Mouse (Mus musculus) left cerebral cortex, adult 18-20 months (tissue): ENCODE measurements around the gene Reln. TPM values are rescaled to one million over a fixed set of nuclear protein-coding genes. Genes with fewer than 3 reads are reported as not detected.

Experiments
- DNase-seq, 2 experiments: peaks; one replicate each; pipeline ENCODE4 v3.0.0; 2021 to 2022; ENCODE audit warnings: low spot score in 2 of 2, mixed read lengths in 1 of 2
- total RNA-seq, 2 experiments: library from RNA; stranded (reverse); gene quantifications; 2 replicates each; pipeline ENCODE4 v1.2.3; 2021

Gene Reln
- total RNA-seq, 2 experiments from 2014 or later = 80.8 to 81.6 TPM

DNA sequence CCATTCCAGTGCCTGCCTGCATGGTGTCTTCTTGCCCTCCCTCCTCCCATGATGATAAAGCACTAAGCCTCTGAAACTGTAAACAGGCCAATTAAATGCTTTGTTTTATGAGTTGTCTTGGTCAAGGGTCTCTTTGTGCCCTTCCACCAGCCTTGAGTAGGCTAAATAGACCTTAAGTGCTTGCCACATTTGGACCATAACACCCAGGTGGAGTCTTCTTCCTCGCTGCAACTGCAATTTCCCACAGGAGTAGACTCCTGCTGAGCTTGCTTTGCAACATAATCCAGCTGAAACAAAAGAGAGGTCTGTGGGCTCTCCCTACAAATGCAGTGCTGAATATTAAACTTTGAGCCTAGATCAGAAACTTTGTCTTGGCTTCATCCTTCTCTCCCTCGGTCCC is 35.5 kb downstream of the Reln start:
- DNase-seq = no peak

DNA sequence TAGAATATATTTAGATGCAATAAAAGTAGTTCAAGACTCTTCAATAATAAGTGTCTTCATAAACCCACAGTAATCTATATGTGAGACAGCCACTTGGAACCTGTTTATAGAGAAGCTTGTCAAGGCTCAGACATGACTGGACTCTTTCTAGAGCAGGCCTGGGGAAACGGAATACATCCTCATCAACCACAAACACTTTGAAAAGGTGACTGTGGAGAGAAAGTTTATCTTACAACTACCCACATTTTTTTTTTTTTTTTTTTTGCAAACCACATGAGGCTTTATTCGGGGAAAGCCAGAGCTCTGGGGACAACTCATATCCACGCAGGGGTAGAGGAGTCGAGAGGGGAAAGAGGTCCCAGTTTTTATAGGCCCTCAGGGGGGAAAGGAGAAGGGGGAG is 36.6 kb downstream of the Reln start:
- no peak for DNase-seq

DNA sequence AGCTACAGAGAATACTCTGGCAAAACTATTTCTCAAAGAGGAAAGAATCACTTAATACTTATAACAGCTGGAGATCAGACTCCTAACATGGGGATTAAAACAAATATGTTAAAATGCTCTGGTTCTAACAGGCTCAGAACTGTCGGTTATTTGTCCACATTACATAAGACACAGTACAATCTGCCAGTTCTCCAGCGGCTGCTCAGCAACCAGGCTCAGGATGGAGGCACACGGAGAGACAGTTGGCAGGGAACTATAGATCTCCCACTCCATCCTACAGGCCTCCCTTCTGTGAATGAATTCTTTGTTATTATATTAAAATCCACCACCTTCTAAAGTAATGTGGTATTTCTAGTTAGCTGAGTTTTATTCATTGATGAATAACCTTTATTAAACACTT is 37.4 kb downstream of the Reln start:
- DNase-seq = peak; percentile 8 to 48

DNA sequence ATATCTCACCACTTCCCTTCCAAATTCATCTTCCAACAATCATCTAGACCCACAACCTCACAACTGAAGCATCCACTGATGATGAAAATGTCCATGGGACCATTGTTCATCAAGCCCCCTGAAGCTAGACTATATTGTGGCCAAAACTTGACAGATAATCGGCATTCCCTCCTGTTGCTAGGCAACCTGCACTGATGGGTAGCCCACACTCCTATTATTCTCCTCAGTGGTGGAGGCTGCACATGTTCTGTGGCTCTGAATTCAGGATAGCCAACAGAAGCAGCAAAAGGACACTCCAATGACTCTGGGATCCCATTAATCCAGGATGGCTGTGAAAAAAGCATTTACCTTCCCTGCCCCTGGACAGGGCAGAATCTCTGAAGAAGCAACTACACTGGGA is 40.8 kb downstream of the Reln start:
- no peak for DNase-seq

- no peak for DNase-seq
Measured at GRCm38 (mm10) chr5:22302309-22302708, 42.2 kb downstream of the Reln start.

DNA sequence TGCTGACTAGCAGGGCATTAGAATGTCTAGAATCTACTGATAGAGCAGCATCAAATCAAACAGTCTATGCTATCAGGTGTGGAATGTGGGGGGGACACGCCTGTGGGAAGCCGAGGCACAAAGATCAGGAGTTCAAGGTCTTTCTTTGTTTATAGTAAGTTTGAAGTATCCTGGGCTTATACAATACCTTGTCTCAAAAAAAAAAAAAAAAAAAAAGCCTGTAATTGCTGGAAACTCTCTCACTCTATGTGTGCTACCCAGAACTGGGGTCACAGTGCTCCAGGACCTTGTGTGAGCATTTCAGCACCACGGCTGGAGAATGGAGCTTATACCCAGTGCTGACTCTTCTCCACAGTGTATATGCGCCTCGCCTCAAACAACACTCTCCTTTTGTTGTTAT is 43.7 kb downstream of the Reln start:
- DNase-seq = no peak

GRCm38 (mm10) chr5:22300046-22300445 is 44.5 kb downstream of the Reln start:
- DNase-seq = no peak

DNA sequence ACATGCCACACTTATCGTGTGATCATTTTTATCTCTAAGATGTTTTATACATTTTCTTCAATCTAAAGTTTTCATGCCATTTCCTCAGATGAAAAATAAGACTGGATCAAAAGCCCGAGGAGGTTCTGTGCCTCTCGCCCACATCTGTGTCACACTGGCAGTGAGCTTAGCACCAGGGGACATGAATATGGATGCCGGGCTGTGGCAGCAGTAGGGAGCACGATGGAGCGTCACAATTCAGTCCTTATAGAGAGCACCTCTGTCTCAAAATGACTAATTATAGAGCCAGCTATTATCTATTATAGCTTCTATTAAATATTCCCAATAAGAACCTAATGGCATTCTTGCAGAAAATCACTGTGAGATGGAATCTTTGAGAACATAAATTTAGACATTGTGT is 49.3 kb downstream of the Reln start:
- DNase-seq = no peak

- no peak for DNase-seq
Measured at GRCm38 (mm10) chr5:22291409-22291808, 53.1 kb downstream of the Reln start.

DNA sequence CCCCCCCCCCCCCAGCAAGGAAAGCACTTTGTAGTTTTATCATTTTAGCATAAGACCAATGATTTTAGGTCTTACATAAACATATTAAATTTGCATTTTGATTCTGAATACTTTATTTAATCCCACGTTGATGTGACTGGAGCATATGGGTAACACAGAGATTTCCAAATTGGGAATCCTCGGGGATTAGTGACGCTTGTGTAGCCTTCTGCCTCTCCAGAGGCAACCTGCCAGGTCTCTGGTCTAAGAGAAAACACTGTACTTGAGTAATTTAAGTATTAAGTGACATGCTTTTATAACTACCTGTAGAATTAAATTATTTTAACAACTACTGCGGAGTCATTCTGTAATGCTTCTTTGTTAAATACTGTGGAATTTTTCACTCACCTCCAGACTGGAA is 59.1 kb downstream of the Reln start:
- DNase-seq = no peak

DNA sequence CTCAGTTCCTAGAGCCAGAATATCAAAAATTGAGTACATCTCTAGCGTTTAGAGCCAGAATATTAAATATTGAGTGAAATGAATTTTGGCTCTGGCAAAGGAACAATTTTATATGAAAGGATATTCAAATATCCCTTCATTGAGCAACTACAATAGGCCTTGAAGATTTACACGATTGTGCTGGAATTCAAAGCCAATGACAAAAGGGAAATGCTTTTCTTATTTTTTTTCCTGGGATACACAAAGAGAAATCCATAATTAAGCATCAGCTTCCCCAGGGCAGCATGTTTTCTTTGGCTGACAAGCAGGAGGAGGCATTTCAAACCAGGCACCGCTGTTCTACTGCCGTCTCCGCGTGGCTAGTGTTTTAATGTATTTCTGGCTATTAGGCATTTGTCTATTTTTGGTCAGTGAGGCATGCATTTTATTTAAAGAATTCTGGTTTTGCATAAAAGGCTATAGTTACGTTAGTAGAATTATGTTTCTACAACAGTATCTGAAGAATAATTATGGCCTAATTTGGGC is 62.3 kb downstream of the Reln start:
- DNase-seq = no peak

GRCm38 (mm10) chr5:22280534-22281164 is 63.9 kb downstream of the Reln start:
- no peak for DNase-seq

DNA sequence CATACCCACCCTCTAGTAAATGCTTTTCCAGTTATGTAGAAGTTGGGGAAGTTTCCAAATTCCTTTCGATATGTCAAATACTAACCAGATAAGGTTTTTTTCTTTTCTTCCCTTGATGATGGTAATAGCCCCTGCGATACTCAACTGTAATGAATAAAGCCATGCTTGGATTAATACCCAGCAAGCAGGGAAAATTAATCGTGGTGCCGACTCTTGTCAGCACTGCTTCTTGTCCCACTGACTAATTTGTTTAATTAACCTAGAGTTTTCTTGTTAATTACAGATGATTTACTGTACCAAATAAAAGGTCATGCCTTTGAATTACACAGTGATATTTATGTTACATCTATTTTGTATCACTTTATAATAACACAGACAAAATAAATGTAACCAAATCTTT is 65.3 kb downstream of the Reln start:
- no peak for DNase-seq

GRCm38 (mm10) chr5:22274134-22274533 is 70.4 kb downstream of the Reln start:
- DNase-seq = no peak

DNA sequence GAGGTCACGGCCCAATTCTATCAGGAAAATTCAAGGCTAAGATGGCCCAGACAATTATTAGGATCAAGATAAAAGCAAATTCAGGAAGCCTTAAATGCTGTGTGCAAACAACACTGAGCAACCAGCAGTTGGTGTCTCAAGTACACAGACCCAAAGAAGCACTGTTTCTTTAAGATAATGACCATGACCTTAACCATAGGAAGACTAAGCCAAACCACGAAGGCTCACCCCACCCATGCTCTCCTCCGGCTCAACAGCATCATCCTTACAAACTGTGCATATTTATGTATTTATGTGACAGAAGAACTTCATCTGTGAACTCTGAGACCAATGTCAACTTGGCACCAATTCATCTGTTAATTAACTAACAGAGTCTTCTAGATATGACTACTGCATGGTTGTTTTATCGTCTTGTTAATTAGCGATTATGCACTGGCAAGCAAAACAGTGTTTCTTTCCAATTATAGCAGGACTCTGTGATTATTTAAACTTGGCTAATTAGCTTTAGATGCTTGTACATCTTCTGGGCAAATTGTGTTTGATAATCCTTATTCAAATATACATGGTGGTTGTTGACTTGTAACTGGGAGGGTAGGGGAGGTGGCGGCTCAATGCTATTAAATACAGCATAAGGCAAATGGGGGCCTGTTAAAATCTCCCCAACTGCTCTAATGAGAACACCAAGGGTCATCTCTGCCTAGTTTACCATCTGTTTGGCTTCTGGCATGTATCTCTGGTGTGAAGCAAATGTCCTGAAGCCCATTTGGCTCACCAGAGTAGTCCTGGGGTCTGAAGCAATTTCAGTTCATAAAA is 77.8 kb downstream of the Reln start:
- DNase-seq = no peak

- DNase-seq = peak in 1 of 2 experiments; percentile 22
Measured at GRCm38 (mm10) chr5:22262351-22262765, 82.1 kb downstream of the Reln start.

GRCm38 (mm10) chr5:22255346-22255745 is 89.2 kb downstream of the Reln start:
- DNase-seq = no peak

GRCm38 (mm10) chr5:22253910-22254309 is 90.6 kb downstream of the Reln start:
- DNase-seq = no peak

- no peak for DNase-seq
Measured at GRCm38 (mm10) chr5:22253318-22253717, 91.2 kb downstream of the Reln start.

DNA sequence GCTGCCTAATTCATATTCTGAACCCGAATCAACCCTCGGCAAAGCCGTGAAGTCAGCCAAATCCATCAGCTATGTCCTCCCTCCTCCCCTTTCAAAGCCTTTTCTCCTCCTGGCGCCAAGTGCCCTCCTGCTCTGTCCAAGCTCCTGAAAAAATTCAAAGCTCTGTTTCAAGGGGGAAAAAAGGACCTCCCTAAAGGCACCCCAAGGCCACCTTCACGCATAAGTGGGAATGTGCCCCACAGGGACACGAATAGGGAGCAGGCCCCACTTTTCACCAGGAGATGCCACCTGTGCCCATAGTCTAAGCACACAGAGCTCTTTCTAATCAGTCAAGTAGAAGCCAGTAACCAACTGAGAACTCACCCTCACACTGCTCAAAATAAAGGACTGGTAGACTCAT is 96.7 kb downstream of the Reln start:
- no peak for DNase-seq

DNA sequence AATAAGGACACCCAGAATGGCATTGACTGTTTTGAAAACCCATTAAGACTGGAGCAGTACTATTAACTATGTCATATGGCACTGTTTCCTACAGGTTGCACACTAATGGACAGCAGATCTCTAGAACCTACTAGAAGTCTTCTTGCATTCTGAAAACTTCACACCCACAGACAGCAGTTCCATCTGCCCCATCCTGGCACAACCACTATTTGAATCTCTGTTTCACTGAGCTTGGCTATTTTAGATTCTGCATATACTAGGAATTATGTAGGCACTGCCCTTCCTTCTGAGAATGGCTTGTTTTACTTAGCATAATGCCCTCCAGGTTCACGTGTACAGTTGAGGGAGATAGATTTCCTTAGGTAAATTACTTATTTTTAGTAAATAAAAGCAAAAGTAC is 99.4 kb downstream of the Reln start:
- peak in 1 of 2 experiments; percentile 45 for DNase-seq

- DNase-seq = no peak
Measured at GRCm38 (mm10) chr5:22243538-22243937, 101.0 kb downstream of the Reln start.

DNA sequence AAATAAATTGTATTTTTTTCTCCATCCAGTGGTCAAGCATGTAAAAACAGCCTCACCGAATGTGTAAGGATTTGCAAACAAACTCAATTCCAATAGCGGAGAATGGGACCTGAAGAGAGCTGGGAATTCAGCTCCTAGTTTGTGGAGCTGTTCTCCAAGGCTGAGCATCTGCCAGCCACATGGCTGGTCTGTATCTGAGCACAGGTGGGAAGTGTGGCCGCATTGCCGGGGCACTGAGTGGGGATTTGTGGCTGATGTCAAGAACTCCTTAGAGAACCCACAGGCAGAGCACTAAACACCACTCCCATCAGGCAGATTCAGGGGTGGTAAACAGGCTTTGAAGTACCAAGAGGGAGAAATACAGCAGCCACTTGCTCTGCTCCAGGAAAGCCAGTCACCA is 102.9 kb downstream of the Reln start:
- DNase-seq = no peak
